8 mouse cellular contexts compared by ENCODE assay signal in the genomic region with DNA sequence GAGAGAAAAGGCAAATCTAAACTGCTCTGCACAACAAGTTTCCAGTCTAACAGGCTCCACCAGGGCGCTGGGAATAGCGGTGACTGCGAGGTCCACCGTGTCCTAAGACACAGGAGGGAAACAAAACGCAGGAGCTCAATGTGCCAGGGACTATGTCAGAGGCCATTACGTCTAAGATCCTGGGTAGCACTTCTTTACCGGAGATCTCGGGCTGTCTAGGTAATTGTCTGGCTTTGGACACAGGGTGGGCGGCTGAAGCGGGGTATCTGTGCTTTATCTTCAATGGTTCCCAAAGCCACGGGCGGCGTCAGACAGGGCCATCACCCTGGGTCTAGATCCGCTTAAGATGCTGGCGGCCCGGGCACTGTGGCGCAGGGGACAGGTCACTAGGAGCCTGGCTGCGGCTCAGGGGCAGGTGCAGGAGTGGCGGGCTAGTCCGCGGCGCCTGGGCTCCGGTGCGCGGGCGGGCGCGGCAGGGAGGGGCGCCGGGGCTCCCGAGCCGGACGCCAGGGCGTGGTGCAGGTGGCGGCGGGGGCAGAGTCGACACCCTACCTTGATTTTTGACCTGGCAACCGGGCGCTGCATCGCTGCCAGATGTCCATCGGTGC. TPM values are rescaled to one million over a fixed set of nuclear protein-coding genes. Genes with fewer than 3 reads are reported as not detected.
DNase-seq lines count a peak whose midpoint lies in the region; ATAC-seq and TF ChIP-seq lines count a peak whose summit lies in the region.
"Had no signal": no experiment of that assay in that cellular context is flagged by ENCODE, and none has a peak within 500 bp of the region (broad histone marks: within the 10 kb centered on the region; RNA-seq: fewer than 3 reads in every experiment).

No protein-coding gene starts in this region.

- no peak for TF ChIP-seq POLR2A in spleen, adult 2 months (IDR thresholded peaks at IDR 0.05; ENCODE audit: low read depth, low read length)

- H3K27me3 ChIP-seq in spleen, adult 2 months (ENCODE audit: control insufficient read depth, insufficient read depth, low read length) = peaks cover 35% of the 10 kb centered on the region
- H3K27me3 ChIP-seq in embryonic facial prominence, embryonic 14.5 days (replicated peaks; ENCODE audit: control insufficient read depth, insufficient read depth, low read length) = peaks cover 65% of the 10 kb centered on the region
- H3K27me3 ChIP-seq in intestine, embryonic 15.5 days (replicated peaks) = peaks cover 45% of the 10 kb centered on the region

- no peak overlapping the region for H3K27ac ChIP-seq in spleen, adult 2 months (ENCODE audit: insufficient read depth, low read length)
- H3K27ac ChIP-seq in embryonic facial prominence, embryonic 14.5 days (replicated peaks; ENCODE audit: low read depth, low read length) = no peak overlapping the region
- no peak overlapping the region for H3K27ac ChIP-seq in intestine, embryonic 15.5 days

- H3K4me3 ChIP-seq in spleen, adult 2 months (ENCODE audit: extremely low read depth, insufficient read depth, insufficient read length) = peak overlapping the region; percentile 45; the same call in 1 of the 2 replicates
- peak overlapping the region; percentile 59 for H3K4me3 ChIP-seq in embryonic facial prominence, embryonic 14.5 days (ENCODE audit: low read depth, low read length)
- H3K4me3 ChIP-seq in intestine, embryonic 15.5 days (replicated peaks) = peak overlapping the region; percentile 49

- ATAC-seq in embryonic facial prominence, embryonic 14.5 days (ENCODE audit: low read depth) = no peak
- ATAC-seq in intestine, embryonic 15.5 days = peak; percentile 75

- no peaks in the 10 kb centered on the region for H3K9me3 ChIP-seq in embryonic facial prominence, embryonic 14.5 days (ENCODE audit: control insufficient read depth, low read length)
- no peaks in the 10 kb centered on the region for H3K9me3 ChIP-seq in intestine, embryonic 15.5 days

- TF ChIP-seq CTCF in spleen, adult 2 months (IDR thresholded peaks at IDR 0.05; ENCODE audit: extremely low read depth, insufficient read depth, insufficient read length, insufficient replicate concordance) = no peak

- H3K36me3 ChIP-seq in spleen, adult 2 months (ENCODE audit: control insufficient read depth, insufficient read depth, low read length) = no peaks in the 10 kb centered on the region
- H3K36me3 ChIP-seq in embryonic facial prominence, embryonic 14.5 days (ENCODE audit: control insufficient read depth, insufficient read depth, low read length) = no peaks in the 10 kb centered on the region
- no peaks in the 10 kb centered on the region for H3K36me3 ChIP-seq in intestine, embryonic 15.5 days

- no peak for DNase-seq in spleen, adult 2 months (ENCODE audit: low read depth in 1 of 2, low spot score in 2 of 2)
- no peak for DNase-seq in spleen, adult 12 weeks (ENCODE audit: low spot score)
- DNase-seq in embryonic facial prominence, embryonic 14.5 days (ENCODE audit: low spot score) = no peak
- DNase-seq in lung, postnatal 36 days = peak; percentile 10
- peak; percentile 22 for DNase-seq in urinary bladder, postnatal 14 days (ENCODE audit: low spot score)
- DNase-seq in layer of hippocampus, postnatal 14 days (ENCODE audit: low spot score in 2 of 2) = no peak

- peaks cover 10% of the 10 kb centered on the region for H3K4me1 ChIP-seq in spleen, adult 2 months (ENCODE audit: control insufficient read depth, insufficient read depth, insufficient read length)
- H3K4me1 ChIP-seq in embryonic facial prominence, embryonic 14.5 days (ENCODE audit: control insufficient read depth, insufficient read depth, low read length) = no peaks in the 10 kb centered on the region
- H3K4me1 ChIP-seq in intestine, embryonic 15.5 days (replicated peaks) = peaks cover 31% of the 10 kb centered on the region

- 3% methylated on average over 41 of the region's 41 CpGs for WGBS in spleen, adult 2 months
- 2% methylated on average over 17 of the region's 41 CpGs for WGBS in embryonic facial prominence, embryonic 14.5 days
- 2% methylated on average over 41 of the region's 41 CpGs for WGBS in intestine, embryonic 15.5 days

- peak overlapping the region; percentile 51 for H3K9ac ChIP-seq in embryonic facial prominence, embryonic 14.5 days (ENCODE audit: low read depth, low read length)
- H3K9ac ChIP-seq in intestine, embryonic 15.5 days = peak overlapping the region; percentile 45

- H3K4me2 ChIP-seq in embryonic facial prominence, embryonic 14.5 days (ENCODE audit: low read depth, low read length) = peak overlapping the region; percentile 99
- H3K4me2 ChIP-seq in intestine, embryonic 15.5 days (replicated peaks) = peak overlapping the region; percentile 97

RNA-seq across cellular contexts. Expression of a gene that starts 1.5 kb away (rescaled TPM):
- 0.44 TPM in 1 of 2 replicates, not detected in the other for polyA plus RNA-seq in spleen, adult 2 months (2012; rRNA removed)
- 1.1 and 3.0 TPM in 2 replicates for polyA plus RNA-seq in embryonic facial prominence, embryonic 14.5 days (2014; fragmentation: Nextera tagmentation; extraction: Ambion mirVana)
- polyA plus RNA-seq in intestine, embryonic 15.5 days (2015; fragmentation: Nextera tagmentation; extraction: Ambion mirVana) = 1.1 and 1.9 TPM in 2 replicates
- total RNA-seq in layer of hippocampus, postnatal 14 days (2021) = under 1 TPM; 0.35 to 0.91 TPM
- total RNA-seq: neutrophil, adult 5-6 weeks had no signal

RNA-seq across cellular contexts. Expression of a gene that starts 38.3 kb away (rescaled TPM):
- 19.0 and 20.3 TPM in 2 replicates for polyA plus RNA-seq in spleen, adult 2 months (2012; rRNA removed)
- 35.0 and 38.1 TPM in 2 replicates for polyA plus RNA-seq in embryonic facial prominence, embryonic 14.5 days (2014; fragmentation: Nextera tagmentation; extraction: Ambion mirVana)
- 41.1 and 46.9 TPM in 2 replicates for polyA plus RNA-seq in intestine, embryonic 15.5 days (2015; fragmentation: Nextera tagmentation; extraction: Ambion mirVana)
- 10 to 100 TPM; 26.6 to 27.6 TPM for total RNA-seq in layer of hippocampus, postnatal 14 days (2021)

RNA-seq across cellular contexts. Expression of a gene that starts 38.3 kb away (rescaled TPM):
- polyA plus RNA-seq in spleen, adult 2 months (2012; rRNA removed) = not detected in 2 replicates
- polyA plus RNA-seq in embryonic facial prominence, embryonic 14.5 days (2014; fragmentation: Nextera tagmentation; extraction: Ambion mirVana) = 0.52 and 1.3 TPM in 2 replicates
- 2.8 and 3.5 TPM in 2 replicates for polyA plus RNA-seq in intestine, embryonic 15.5 days (2015; fragmentation: Nextera tagmentation; extraction: Ambion mirVana)
- total RNA-seq in layer of hippocampus, postnatal 14 days (2021) = 1 to 10 TPM; 5.1 to 8.4 TPM
- total RNA-seq: neutrophil, adult 5-6 weeks had no signal

RNA-seq across cellular contexts. Expression of a gene that starts 59.8 kb away (rescaled TPM):
- polyA plus RNA-seq in spleen, adult 2 months (2012; rRNA removed) = 80.2 and 100 TPM in 2 replicates
- 111 and 120 TPM in 2 replicates for polyA plus RNA-seq in embryonic facial prominence, embryonic 14.5 days (2014; fragmentation: Nextera tagmentation; extraction: Ambion mirVana)
- 131 and 140 TPM in 2 replicates for polyA plus RNA-seq in intestine, embryonic 15.5 days (2015; fragmentation: Nextera tagmentation; extraction: Ambion mirVana)
- total RNA-seq in layer of hippocampus, postnatal 14 days (2021) = 10 to 100 TPM; 65.8 to 66.5 TPM

RNA-seq across cellular contexts. Expression of a gene that starts 60.0 kb away (rescaled TPM):
- 2.0 and 2.1 TPM in 2 replicates for polyA plus RNA-seq in spleen, adult 2 months (2012; rRNA removed)
- 15.5 and 16.7 TPM in 2 replicates for polyA plus RNA-seq in embryonic facial prominence, embryonic 14.5 days (2014; fragmentation: Nextera tagmentation; extraction: Ambion mirVana)
- 22.7 and 23.3 TPM in 2 replicates for polyA plus RNA-seq in intestine, embryonic 15.5 days (2015; fragmentation: Nextera tagmentation; extraction: Ambion mirVana)
- total RNA-seq in layer of hippocampus, postnatal 14 days (2021) = 1 to 10 TPM; 3.4 to 4.4 TPM

Comparison
In these comparisons a context has a peak if more than half of its experiments do, and no peak if none do; other contexts are left out.
1. DNase-seq: peak in lung, postnatal 36 days (single experiment) and urinary bladder, postnatal 14 days (single experiment); none in spleen, adult 2 months (0 of 2), spleen, adult 12 weeks (single experiment), embryonic facial prominence, embryonic 14.5 days (single experiment) and layer of hippocampus, postnatal 14 days (0 of 2).
2. Peak in every context shown above with its lines, with median percentiles within 50 percentile points of each other: H3K4me3 ChIP-seq.